Mouse (Mus musculus): ENCODE data around the gene A1bg. TPM values are rescaled to one million over a fixed set of nuclear protein-coding genes. Genes with fewer than 3 reads are reported as not detected.

The A1bg gene
- total RNA-seq (2023): not detected

DNA sequence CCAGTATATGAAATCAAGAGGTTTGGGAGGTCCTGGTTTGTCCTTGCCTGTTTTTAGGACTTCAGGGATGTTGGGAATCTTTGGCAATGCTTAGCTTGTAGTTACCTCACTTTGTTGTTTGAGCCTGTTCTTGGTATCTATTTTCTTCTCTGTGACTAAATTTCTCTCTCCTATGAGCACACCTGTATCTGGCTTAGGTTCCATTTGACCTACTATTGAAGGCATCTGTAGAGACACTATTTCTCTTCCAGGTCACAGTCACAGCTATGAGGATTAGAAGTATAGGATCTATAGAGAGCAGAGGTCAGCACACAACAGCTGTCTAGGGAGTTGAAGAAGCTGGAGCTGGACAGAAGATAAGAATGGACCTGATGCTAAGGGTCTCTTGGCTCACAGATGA, at the start of gene A1bg:
Gene A1bg (minus strand): TSS at position 101 of the 400 bp plus-strand sequence.

DNA sequence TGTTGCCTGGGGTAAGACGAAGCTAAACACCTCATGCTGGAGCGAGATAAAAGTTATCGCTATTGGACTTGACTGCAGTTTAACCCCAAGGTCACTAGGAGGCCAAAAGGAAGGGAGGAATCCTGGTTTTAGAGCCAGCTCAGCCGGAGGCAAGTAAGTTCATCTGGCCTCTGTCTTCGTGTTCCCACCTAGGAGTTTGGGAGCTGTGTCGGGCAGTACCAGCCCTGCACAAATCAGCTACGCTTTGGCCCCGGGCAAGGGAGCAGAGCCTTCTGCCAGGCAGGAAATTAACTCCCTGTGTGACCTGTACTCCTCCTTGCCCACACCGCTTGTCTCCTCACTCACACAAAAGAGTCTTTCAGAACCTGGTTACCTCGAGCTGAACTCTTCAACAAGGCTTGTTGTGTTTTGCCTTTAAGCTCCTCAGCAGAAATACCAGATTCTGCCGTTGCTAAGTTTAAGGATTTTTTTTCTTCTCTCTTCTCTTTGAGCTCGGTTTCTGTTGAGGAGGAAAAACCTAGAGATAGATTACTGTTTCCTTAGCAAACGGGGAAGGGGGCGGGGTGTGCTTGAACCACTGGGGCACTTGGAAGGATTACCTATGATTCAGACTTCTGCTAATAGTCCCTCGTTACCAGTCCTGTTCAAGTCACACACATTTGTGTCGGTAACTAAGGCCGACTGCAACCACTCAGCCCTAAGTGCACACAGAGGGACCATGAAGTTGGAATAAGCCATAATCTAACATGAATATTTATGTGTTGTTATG, 69.4 kb downstream of the A1bg start, which contains the start of gene Fam84b:
Gene Fam84b (minus strand): TSS at position 548 of the 769 bp plus-strand sequence.

Other genes starting within 250 kb of the A1bg start
- gene Fam84b, start 69.2 kb downstream of the A1bg start, total RNA-seq (2023): 22.9 TPM